Mouse (Mus musculus) kidney, adult 2 months (tissue): Measurements from ENCODE around the gene Snx4. TPM values are rescaled to one million over a fixed set of nuclear protein-coding genes. Genes with fewer than 3 reads are reported as not detected.

ENCODE experiments used
- DNase-seq: peaks from one replicate; pipeline ENCODE4 v3.0.0; 2021
- H3K27ac ChIP-seq: fragments of 200-500 bp; 2 replicates; pipeline ENCODE4 v1.5.1; 2012; ENCODE audit warnings: low read depth, low read length, control low read depth, inconsistent platforms; ENCODE audit not compliant: insufficient read depth
- H3K27me3 ChIP-seq: fragments of 200-500 bp; replicated peaks from 2 replicates; pipeline ENCODE4 v1.6.1; 2012; ENCODE audit warnings: mild to moderate bottlenecking, moderate library complexity, low read length, inconsistent platforms; ENCODE audit not compliant: control insufficient read depth, insufficient read depth
- H3K36me3 ChIP-seq: fragments of 200-500 bp; 2 replicates; pipeline ENCODE4 v1.6.1; 2012; ENCODE audit warnings: mild to moderate bottlenecking, moderate library complexity, low read length, inconsistent platforms; ENCODE audit not compliant: control insufficient read depth, insufficient read depth
- H3K4me1 ChIP-seq: fragments of 200-500 bp; 2 replicates; pipeline ENCODE4 v1.6.1; 2011; ENCODE audit warnings: low read length; ENCODE audit not compliant: control insufficient read depth, insufficient read depth
- H3K4me3 ChIP-seq: fragments of 200-500 bp; 2 replicates; pipeline ENCODE4 v1.5.1; 2011; ENCODE audit warnings: mild to moderate bottlenecking, low read depth, low read length, control low read depth; ENCODE audit not compliant: insufficient read depth
- CTCF ChIP-seq: fragments of 200-500 bp; conservative IDR thresholded peaks from 2 replicates; pipeline ENCODE4 v1.5.1; 2011; ENCODE audit warnings: low read depth, mild to moderate bottlenecking, control low read depth, low read length, moderate library complexity, mixed read lengths; ENCODE audit not compliant: insufficient read depth, insufficient read length
- POLR2A ChIP-seq: fragments of 200-500 bp; IDR thresholded peaks from one replicate; pipeline ENCODE4 v1.6.1; 2011; ENCODE audit warnings: low read depth, low read length, control low read depth
- WGBS: fragments of 180-500 bp; shearing (Covaris S2); methylation state at CpG from one replicate; pipeline ENCODE4 v1.1.7; 2018; 5-methylcytosine and 5-hydroxymethylcytosine counted together
- polyA plus RNA-seq: library from polyadenylated mRNA; depleted of rRNA; stranded (reverse); fragments of >200 nt; gene quantifications from 2 replicates; pipeline ENCODE4 v1.2.3, GENCODE M21; 2012

Snx4 gene
- polyA plus RNA-seq, 1 experiment = 16.2 TPM

DNA sequence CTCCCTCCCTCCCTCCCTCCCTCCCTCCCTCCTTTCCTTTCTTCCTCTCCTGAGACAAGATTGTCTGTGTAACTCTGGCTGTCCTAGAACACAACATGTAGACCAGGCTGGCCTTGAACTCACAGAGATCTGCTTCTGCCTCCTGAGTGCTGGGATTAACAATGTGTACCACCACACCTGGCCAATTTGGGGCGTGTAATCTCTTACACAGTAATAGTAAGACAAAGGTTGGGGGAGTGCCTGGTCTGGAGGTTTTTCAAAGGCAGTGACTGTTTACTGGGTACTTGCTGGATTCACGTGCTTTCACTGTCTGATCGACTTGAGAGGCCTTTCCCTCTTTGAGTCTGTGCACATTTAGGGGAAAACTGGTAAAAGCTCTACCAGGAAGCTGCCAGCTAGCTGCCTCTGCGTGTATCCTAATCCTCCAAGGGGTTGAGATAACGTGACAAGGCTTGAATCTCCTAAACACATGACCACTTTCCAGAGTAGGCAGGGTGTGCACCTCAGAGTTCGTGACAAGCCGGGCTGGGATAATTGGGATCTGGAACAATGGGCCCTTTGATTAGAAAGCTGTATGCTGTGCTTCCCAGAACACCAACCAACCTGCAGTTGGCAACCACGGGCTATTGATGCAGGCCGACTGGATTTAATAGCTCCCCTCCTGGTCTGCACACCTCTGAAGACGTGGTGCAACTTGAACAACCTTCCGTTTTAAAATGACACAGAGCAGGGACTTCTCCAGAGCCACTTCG lies 74.6 kb downstream of the Snx4 start:
- Histone ChIP-seq H3K27me3 (no peaks in the 10 kb centered on the region), H3K4me3 (no peak overlapping the region), H3K36me3 (no peaks in the 10 kb centered on the region), H3K4me1 (no peaks in the 10 kb centered on the region), H3K27ac (no peak overlapping the region)
- no peak for DNase-seq
- TF ChIP-seq POLR2A (no peak), CTCF (no peak)
- WGBS = 67% methylated on average over 12 of the region's 12 CpGs

DNA sequence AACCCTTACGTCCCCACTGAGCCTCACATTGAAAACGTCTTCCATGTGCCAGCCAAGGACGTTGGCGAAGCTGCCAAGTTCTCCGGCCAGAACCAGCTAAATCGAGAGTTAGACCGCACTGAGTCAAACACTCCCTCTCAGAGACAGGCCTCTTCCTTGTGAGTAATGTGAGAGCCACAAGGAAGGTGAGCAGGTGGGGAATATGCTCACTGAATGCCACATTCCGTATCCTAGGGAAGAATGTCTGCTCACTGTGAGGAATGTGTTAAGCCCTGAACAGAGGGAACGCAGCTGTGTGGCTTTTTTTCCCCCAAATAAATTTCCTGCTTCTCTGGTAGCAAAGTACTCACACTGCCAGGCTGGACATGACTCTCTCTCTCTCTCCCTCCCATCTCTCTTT lies 75.3 kb downstream of the Snx4 start:
- TF ChIP-seq POLR2A (no peak), CTCF (no peak)
- Histone ChIP-seq H3K36me3 (no peaks in the 10 kb centered on the region), H3K4me3 (no peak overlapping the region), H3K4me1 (no peaks in the 10 kb centered on the region), H3K27me3 (no peaks in the 10 kb centered on the region), H3K27ac (no peak overlapping the region)
- peak; percentile 45 for DNase-seq
- 64% methylated on average over 9 of the region's 9 CpGs for WGBS

DNA sequence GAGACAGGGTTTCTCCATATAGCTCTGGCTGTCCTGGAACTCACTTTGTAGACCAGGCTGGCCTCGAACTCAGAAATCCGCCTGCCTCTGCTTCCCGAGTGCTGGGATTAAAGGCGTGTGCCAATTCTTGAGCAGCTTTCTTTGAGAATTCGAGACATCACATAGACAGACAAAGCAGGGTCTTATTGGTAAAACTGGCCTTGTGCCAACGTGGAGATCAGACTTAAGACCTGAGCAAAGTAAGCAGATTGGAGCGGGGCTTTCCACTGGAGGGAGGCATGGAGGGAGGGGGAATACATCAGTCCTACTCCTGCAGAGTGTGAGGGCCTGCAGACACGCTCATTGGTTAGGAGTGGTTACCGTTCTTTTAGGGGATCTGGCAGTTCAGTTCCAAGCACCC lies 75.9 kb downstream of the Snx4 start:
- Histone ChIP-seq H3K4me3 (no peak overlapping the region), H3K27ac (no peak overlapping the region), H3K27me3 (no peaks in the 10 kb centered on the region), H3K4me1 (no peaks in the 10 kb centered on the region), H3K36me3 (no peaks in the 10 kb centered on the region)
- WGBS = 86% methylated on average over 9 of the region's 9 CpGs
- no peak for TF ChIP-seq POLR2A
- no peak for TF ChIP-seq CTCF
- no peak for DNase-seq

DNA sequence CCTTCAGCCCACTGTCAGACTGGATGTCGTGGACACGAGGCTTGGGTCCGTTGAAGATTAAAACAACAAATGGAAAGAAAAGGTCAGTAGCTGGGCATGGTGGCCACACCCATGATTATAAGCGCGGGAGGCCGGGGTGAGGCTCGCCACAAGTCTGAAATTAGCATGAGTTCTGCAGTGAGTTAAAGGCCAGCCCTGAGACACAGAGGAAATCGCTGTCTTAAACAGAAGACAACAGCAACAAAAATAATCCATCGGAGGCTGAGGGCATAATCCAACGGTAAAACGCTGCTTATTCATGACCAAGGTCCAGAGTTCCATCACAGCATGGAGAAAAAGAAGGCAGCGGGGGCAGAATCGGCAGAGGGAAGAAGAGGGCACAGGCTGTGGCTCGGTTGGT lies 81.8 kb downstream of the Snx4 start:
- H3K27me3 ChIP-seq = no peaks in the 10 kb centered on the region
- no peak overlapping the region for H3K27ac ChIP-seq
- no peak for TF ChIP-seq POLR2A
- no peak for TF ChIP-seq CTCF
- H3K4me1 ChIP-seq = no peaks in the 10 kb centered on the region; the same call in 1 of the 2 replicates
- WGBS = 59% methylated on average over 14 of the region's 14 CpGs
- peak; percentile 75 for DNase-seq
- H3K4me3 ChIP-seq = no peak overlapping the region
- no peaks in the 10 kb centered on the region for H3K36me3 ChIP-seq

DNA sequence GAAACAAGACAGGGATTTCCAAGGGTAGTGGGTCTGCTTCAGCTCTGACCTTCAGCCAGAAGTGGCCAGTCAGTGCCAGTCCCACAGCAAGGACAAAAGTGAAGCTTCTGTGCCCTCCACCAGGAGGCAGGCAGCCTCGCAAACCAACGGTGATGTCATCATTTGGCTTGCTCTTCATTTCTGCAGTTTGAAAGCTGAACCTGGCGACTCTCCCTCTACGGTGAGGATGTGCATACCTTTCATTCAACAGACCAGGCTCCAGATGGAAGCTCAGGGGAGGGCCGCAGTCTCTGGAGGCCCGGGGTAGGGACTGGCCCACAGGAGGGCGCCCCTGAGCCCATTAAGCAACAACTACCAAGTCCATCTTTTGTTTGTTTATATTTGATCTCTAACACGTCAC lies 85.9 kb downstream of the Snx4 start:
- Histone ChIP-seq H3K4me3 (no peak overlapping the region), H3K27me3 (no peaks in the 10 kb centered on the region), H3K36me3 (no peaks in the 10 kb centered on the region), H3K4me1 (no peaks in the 10 kb centered on the region; the same call in 1 of the 2 replicates), H3K27ac (no peak overlapping the region; the same call in 1 of the 2 replicates)
- 3% methylated on average over 8 of the region's 8 CpGs for WGBS
- TF ChIP-seq POLR2A (no peak), CTCF (peak; percentile 80)
- DNase-seq = peak; percentile 88

DNA sequence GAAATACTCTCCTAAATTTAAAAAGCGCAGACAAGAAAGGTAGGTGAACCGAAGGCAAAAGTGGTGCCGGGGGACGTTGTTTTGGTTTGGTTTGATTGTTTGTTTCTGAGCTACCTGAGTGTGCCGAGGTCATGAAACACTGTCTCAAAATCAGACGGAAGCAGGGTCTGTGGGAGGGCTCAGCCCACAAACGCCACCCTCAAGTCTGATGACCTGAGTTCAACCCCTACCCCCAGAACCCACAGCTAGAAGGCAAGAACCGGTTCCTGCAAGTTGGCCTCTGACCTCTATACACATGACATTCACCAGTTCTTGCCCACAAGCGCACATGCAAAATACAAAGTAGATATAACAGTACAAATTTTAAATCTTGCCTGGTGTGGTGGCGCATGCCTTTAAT lies 86.4 kb downstream of the Snx4 start:
- Histone ChIP-seq H3K4me3 (no peak overlapping the region), H3K4me1 (no peaks in the 10 kb centered on the region; the same call in 1 of the 2 replicates), H3K27ac (no peak overlapping the region), H3K27me3 (no peaks in the 10 kb centered on the region), H3K36me3 (no peaks in the 10 kb centered on the region)
- 62% methylated on average over 10 of the region's 10 CpGs for WGBS
- no peak for DNase-seq
- TF ChIP-seq POLR2A (no peak), CTCF (no peak)

DNA sequence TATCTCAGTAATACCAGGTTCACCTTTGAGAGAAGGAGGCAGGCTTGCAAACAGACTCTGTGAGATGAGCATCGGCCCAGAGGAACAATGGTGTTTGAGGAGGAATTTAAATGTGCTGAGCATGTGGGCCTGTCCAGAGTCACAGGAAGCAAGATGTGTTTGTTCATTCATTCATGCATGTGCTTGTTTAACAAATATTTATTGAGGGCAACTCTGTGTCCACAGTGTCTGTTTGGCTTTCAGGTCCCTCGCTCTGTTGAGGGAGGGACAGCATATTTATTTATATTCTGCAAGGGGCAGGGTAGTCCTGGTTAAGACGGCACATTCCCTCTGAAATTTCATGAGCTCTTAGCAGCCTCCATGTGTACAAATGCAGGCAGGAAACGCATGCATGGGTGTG lies 87.2 kb downstream of the Snx4 start:
- TF ChIP-seq CTCF (no peak), POLR2A (no peak)
- no peak for DNase-seq
- H3K4me1 ChIP-seq = no peaks in the 10 kb centered on the region; the same call in 1 of the 2 replicates
- 73% methylated on average over 4 of the region's 4 CpGs for WGBS
- H3K27ac ChIP-seq = no peak overlapping the region
- H3K36me3 ChIP-seq = no peaks in the 10 kb centered on the region
- no peaks in the 10 kb centered on the region for H3K27me3 ChIP-seq
- no peak overlapping the region for H3K4me3 ChIP-seq
